Comparison of ENCODE assay signal across 8 mouse cellular contexts in the genomic region with DNA sequence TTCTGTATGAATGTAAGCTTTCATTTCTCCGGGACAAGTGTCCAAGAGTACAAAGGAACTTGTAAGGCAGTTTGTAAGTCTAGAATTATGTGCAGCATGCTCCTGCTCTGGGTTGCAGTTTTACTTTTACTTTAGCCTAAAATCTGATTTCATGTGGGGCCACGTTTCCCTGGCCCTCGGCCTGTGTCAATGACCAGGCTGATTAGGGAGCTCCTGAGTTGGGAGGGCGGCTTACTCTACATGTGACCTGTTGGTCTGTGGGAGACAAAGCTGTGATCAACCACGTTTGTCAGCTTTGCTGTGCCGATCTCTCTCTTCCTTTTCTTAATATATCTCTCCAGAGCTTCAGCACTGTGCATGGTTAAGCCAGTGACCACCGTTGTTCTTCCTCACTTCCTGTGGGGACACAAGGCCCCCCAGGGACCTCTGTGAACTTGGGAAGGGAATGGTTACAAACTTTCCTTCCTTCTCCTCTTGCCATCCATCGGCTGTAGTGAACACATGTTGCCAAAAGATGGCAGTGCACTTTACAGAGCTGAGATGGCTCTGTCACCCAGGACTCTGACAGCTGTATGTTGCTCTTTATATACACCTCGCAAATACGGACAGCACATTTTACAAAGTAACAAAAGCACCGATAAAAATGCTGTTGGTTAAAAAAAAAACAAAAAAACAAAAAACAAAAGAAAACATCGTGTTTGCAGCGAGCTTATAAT. TPM values are rescaled to one million over a fixed set of nuclear protein-coding genes. Genes with fewer than 3 reads are reported as not detected.
DNase-seq lines count a peak whose midpoint lies in the region; ATAC-seq and TF ChIP-seq lines count a peak whose summit lies in the region.
"Had no signal": no experiment of that assay in that cellular context is flagged by ENCODE, and none has a peak within 500 bp of the region (broad histone marks: within the 10 kb centered on the region; RNA-seq: fewer than 3 reads in every experiment).

No protein-coding gene starts in this region.

- no peaks in the 10 kb centered on the region for H3K9me3 ChIP-seq in kidney, embryonic 14.5 days (ENCODE audit: control insufficient read depth, low read length)
- H3K9me3 ChIP-seq: embryonic facial prominence, embryonic 15.5 days had no signal

- ATAC-seq in kidney, embryonic 14.5 days (ENCODE audit: low FRiP score, low TSS enrichment), result no peak
- ATAC-seq in Patski, result no peak

- no peak overlapping the region for H3K4me2 ChIP-seq in kidney, embryonic 14.5 days (replicated peaks; ENCODE audit: low read depth, low read length)

- intact Hi-C loops in heart, postnatal 36 days (cut with DNase I), result loop anchor here (2.0 to 10.0 kb wide), 5 partner anchors 41 to 456 kb away; a partner anchor contains a TSS

- H3K36me3 ChIP-seq in kidney, embryonic 14.5 days (ENCODE audit: control insufficient read depth, insufficient read depth, low read length), result no peaks in the 10 kb centered on the region
- no peaks in the 10 kb centered on the region for H3K36me3 ChIP-seq in small intestine, adult 2 months (ENCODE audit: control insufficient read depth, insufficient read depth, low read length)
- H3K36me3 ChIP-seq: embryonic facial prominence, embryonic 15.5 days had no signal

- peak; percentile 58 for DNase-seq in kidney, adult 18-20 months
- peak; percentile 27 for DNase-seq in CD4-positive helper T cell, adult 2 months (ENCODE audit: low read depth, low spot score)
- DNase-seq in Patski (ENCODE audit: low read depth, low spot score), result no peak
- peak; percentile 35 to 49 for DNase-seq in heart, postnatal 36 days
- DNase-seq in lung, adult 2 months, result peak; percentile 34

- WGBS in kidney, embryonic 14.5 days, result 48% methylated on average over 13 of the region's 13 CpGs
- WGBS in lung, adult 2 months, result 28% methylated on average over 13 of the region's 13 CpGs
- 17% methylated on average over 13 of the region's 13 CpGs for WGBS in small intestine, adult 2 months

- H3K4me3 ChIP-seq in kidney, embryonic 14.5 days (ENCODE audit: low read length), result no peak overlapping the region
- no peak overlapping the region for H3K4me3 ChIP-seq in lung, adult 2 months (replicated peaks; ENCODE audit: extremely low read depth, low read depth, low read length)
- no peak overlapping the region for H3K4me3 ChIP-seq in small intestine, adult 2 months (ENCODE audit: low read depth, low read length)
- H3K4me3 ChIP-seq: embryonic facial prominence, embryonic 15.5 days had no signal

- H3K27ac ChIP-seq in kidney, embryonic 14.5 days (ENCODE audit: low read depth, low read length), result no peak overlapping the region
- H3K27ac ChIP-seq in small intestine, adult 2 months (ENCODE audit: insufficient read depth, low read depth, low read length), result no peak overlapping the region

- TF ChIP-seq POLR2A in lung, adult 2 months (IDR thresholded peaks at IDR 0.05; ENCODE audit: borderline replicate concordance, extremely low read depth, low read depth, low read length), result no peak
- no peak for TF ChIP-seq POLR2A in small intestine, adult 2 months (IDR thresholded peaks at IDR 0.05; ENCODE audit: low read depth, low read length)

- TF ChIP-seq CTCF in Patski (IDR thresholded peaks at IDR 0.05), result peak; percentile 91
- TF ChIP-seq CTCF in lung, adult 2 months (IDR thresholded peaks at IDR 0.05; ENCODE audit: insufficient read depth, low read length), result peak; percentile 34
- 0 out of 2 replicates have a peak, but pooled peaks have one; percentile 3 for TF ChIP-seq CTCF in small intestine, adult 2 months (IDR thresholded peaks at IDR 0.05; ENCODE audit: extremely low read depth, insufficient read length, insufficient replicate concordance, low read depth, low read length)

- H3K4me1 ChIP-seq in kidney, embryonic 14.5 days (ENCODE audit: control insufficient read depth, insufficient read depth, low read length), result peaks cover 22% of the 10 kb centered on the region
- peaks cover 3% of the 10 kb centered on the region for H3K4me1 ChIP-seq in lung, adult 2 months (ENCODE audit: control insufficient read depth, insufficient read depth, low read length)
- H3K4me1 ChIP-seq in small intestine, adult 2 months (ENCODE audit: control insufficient read depth, insufficient read depth, insufficient read length, low read length), result peaks cover 20% of the 10 kb centered on the region

- no peak overlapping the region for H3K9ac ChIP-seq in kidney, embryonic 14.5 days (ENCODE audit: low read depth, low read length)
- H3K9ac ChIP-seq: embryonic facial prominence, embryonic 15.5 days had no signal

- POLR2A ChIA-PET in Patski (lab: Charles Lee), result no interaction called here

- CTCF ChIA-PET in Patski (lab: Charles Lee), result interaction anchor here (0.7 to 2.5 kb wide), 48 partner anchors 8 to 544 kb away, joined by 3 to 18 read pairs (median 4); no protein-coding TSS in a partner anchor

- H3K27me3 ChIP-seq in kidney, embryonic 14.5 days (ENCODE audit: control insufficient read depth, insufficient read depth, low read length), result no peaks in the 10 kb centered on the region
- H3K27me3 ChIP-seq in Patski, result no peaks in the 10 kb centered on the region
- no peaks in the 10 kb centered on the region for H3K27me3 ChIP-seq in small intestine, adult 2 months (ENCODE audit: control insufficient read depth, insufficient read depth, low read length)
- H3K27me3 ChIP-seq: embryonic facial prominence, embryonic 15.5 days had no signal

- in situ Hi-C loops in Patski (cut with MboI; ENCODE audit: low pct_unique_long_range_greater_than_20kb), result no loop called here

RNA-seq across cellular contexts. Expression of a gene that starts 41.7 kb away (rescaled TPM):
- polyA plus RNA-seq in kidney, embryonic 14.5 days (2014; fragmentation: Nextera tagmentation; extraction: Ambion mirVana), result 4.0 and 4.7 TPM in 2 replicates
- polyA plus RNA-seq in Patski (2021), result 6.8 TPM
- 10 to 100 TPM; 22.4 to 32.2 TPM for total RNA-seq in heart, postnatal 36 days (2021)
- polyA plus RNA-seq in lung, adult 2 months (2012; rRNA removed), result 2.7 and 4.8 TPM in 2 replicates
- 11.0 and 15.3 TPM in 2 replicates for polyA plus RNA-seq in small intestine, adult 2 months (2012; rRNA removed)

Comparison
In these comparisons a context has a peak if more than half of its experiments do, and no peak if none do; other contexts are left out.
1. CTCF ChIP-seq: peak in every context shown above with its lines; median percentile 91 in Patski; 34 in lung, adult 2 months; 3 in small intestine, adult 2 months.